ENCODE assay signal across 8 mouse cellular contexts in the genomic region with DNA sequence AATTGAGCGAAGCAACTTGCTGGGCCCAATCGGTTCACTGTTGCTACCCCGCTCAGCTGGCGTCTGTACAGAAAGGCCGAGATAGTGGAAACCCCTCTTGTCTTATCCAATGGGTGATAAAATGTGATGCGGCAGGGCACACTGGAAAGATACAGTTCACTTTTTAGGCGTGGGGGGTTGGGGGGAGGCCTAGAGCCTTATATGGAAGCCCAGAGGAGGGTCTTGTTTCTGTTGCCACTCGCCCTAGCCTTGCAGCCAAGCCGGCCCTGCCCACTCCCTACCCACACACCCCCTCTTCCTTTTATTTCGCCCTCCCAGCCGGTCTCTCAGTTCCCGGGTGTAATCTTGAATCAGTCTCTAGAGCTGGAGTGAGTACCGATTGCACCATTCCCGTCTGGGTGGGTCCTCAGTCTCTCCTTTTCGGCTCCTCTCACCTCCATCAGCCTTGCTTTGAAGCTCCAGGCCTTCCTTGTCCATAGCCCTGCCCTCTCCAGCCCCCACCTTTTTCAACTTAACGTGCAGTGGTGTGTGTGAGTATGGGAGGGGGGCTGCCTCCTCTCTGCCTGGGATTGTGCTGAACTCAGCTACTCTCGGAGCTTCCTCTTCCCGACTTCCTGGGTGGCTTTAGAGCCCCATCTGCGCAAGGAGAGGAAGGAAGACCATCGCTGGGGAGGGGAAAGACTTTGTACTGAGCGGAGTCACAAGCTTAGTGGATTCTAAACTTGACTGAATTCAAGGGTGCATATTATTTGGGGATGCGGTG. TPM values are rescaled to one million over a fixed set of nuclear protein-coding genes. Genes with fewer than 3 reads are reported as not detected.
DNase-seq lines count a peak whose midpoint lies in the region; ATAC-seq and TF ChIP-seq lines count a peak whose summit lies in the region.

No protein-coding gene starts in this region.

- H3K27me3 ChIP-seq in heart, adult 2 months (ENCODE audit: control insufficient read depth, insufficient read depth, low read length), result no peaks in the 10 kb centered on the region
- no peaks in the 10 kb centered on the region for H3K27me3 ChIP-seq in lung, embryonic 15.5 days

- no peak for ATAC-seq in lung, embryonic 15.5 days (ENCODE audit: borderline replicate concordance, extremely low read depth, low FRiP score, low TSS enrichment)

- no peaks in the 10 kb centered on the region for H3K9me3 ChIP-seq in lung, embryonic 15.5 days

- peak overlapping the region; percentile 66 for H3K4me2 ChIP-seq in lung, embryonic 15.5 days

- WGBS in heart, adult 2 months, result 15% methylated on average over 22 of the region's 22 CpGs
- 9% methylated on average over 21 of the region's 22 CpGs for WGBS in lung, embryonic 15.5 days
- WGBS in olfactory bulb, adult 2 months, result 12% methylated on average over 22 of the region's 22 CpGs

- intact Hi-C loops in heart, adult 2 months (cut with DNase I), result no loop called here

- peak overlapping the region; percentile 92 for H3K9ac ChIP-seq in heart, adult 2 months (ENCODE audit: low read depth, low read length)
- peak overlapping the region; percentile 66 for H3K9ac ChIP-seq in lung, embryonic 15.5 days

- H3K36me3 ChIP-seq in heart, adult 2 months (ENCODE audit: control insufficient read depth, insufficient read depth, low read length), result peaks cover 5% of the 10 kb centered on the region
- peaks cover 15% of the 10 kb centered on the region for H3K36me3 ChIP-seq in lung, embryonic 15.5 days

- peak; percentile 32; the same call in 1 of the 2 replicates for TF ChIP-seq POLR2A in heart, adult 2 months (IDR thresholded peaks at IDR 0.05; ENCODE audit: insufficient read depth, low read depth, low read length)
- no peak for TF ChIP-seq POLR2A in olfactory bulb, adult 2 months (IDR thresholded peaks at IDR 0.05; ENCODE audit: insufficient read depth, low read depth, low read length)

- TF ChIP-seq CTCF in heart, adult 2 months (IDR thresholded peaks at IDR 0.05), result no peak
- no peak for TF ChIP-seq CTCF in olfactory bulb, adult 2 months (IDR thresholded peaks at IDR 0.05; ENCODE audit: insufficient read depth, low read depth, low read length)

- H3K4me3 ChIP-seq in heart, adult 2 months, result peak overlapping the region; percentile 63
- H3K4me3 ChIP-seq in lung, embryonic 15.5 days, result peak overlapping the region; percentile 67
- H3K4me3 ChIP-seq in olfactory bulb, adult 2 months (ENCODE audit: insufficient read depth, low read depth, low read length), result peak overlapping the region; percentile 80

- no peak for TF ChIP-seq EP300 in heart, adult 2 months (IDR thresholded peaks at IDR 0.05; ENCODE audit: insufficient read depth, low read depth, low read length)

- DNase-seq in ovary, adult 18-20 months (ENCODE audit: low spot score), result peak; percentile 43
- no peak for DNase-seq in ovary, postnatal 10 days (ENCODE audit: low spot score)
- DNase-seq in adrenal gland, postnatal 25 days, result peak; percentile 9
- DNase-seq in heart, adult 2 months, result peak; percentile 52 to 67
- peak; percentile 30 for DNase-seq in kidney, adult 18-20 months
- DNase-seq in layer of hippocampus, postnatal 14 days (ENCODE audit: low spot score in 2 of 2), result no peak

- peak overlapping the region; percentile 88; the same call in 1 of the 2 replicates for H3K27ac ChIP-seq in heart, adult 2 months
- peak overlapping the region; percentile 55 for H3K27ac ChIP-seq in lung, embryonic 15.5 days
- H3K27ac ChIP-seq in olfactory bulb, adult 2 months (ENCODE audit: insufficient read depth, low read depth, low read length), result peak overlapping the region; percentile 68

- H3K79me2 ChIP-seq in heart, adult 2 months (replicated peaks; ENCODE audit: control insufficient read depth, insufficient read depth, low read length), result no peaks in the 10 kb centered on the region

- H3K4me1 ChIP-seq in heart, adult 2 months (ENCODE audit: control insufficient read depth, insufficient read depth, low read length), result peaks cover 1% of the 10 kb centered on the region
- H3K4me1 ChIP-seq in lung, embryonic 15.5 days, result peaks cover 17% of the 10 kb centered on the region
- peaks cover 11% of the 10 kb centered on the region for H3K4me1 ChIP-seq in olfactory bulb, adult 2 months (ENCODE audit: control insufficient read depth, insufficient read depth, low read length)

RNA-seq across cellular contexts. Expression of a gene that starts 1.5 kb away (rescaled TPM):
- 40.7 and 45.0 TPM in 2 replicates for total RNA-seq in adrenal gland, postnatal 25 days (2021)
- 10 to 100 TPM; 13.0 to 15.4 TPM for total RNA-seq in heart, adult 2 months (2021)
- 11.1 and 13.5 TPM in 2 replicates for polyA plus RNA-seq in heart, adult 2 months (2012; rRNA removed)
- 29.2 and 30.5 TPM in 2 replicates for polyA plus RNA-seq in lung, embryonic 15.5 days (2015; fragmentation: Nextera tagmentation; extraction: Ambion mirVana)
- not detected in 2 replicates for polyA plus RNA-seq in olfactory bulb, adult 2 months (2012; ENCODE audit: insufficient read depth, insufficient read length, low replicate concordance, missing spikeins)
- 10 to 100 TPM; 31.7 to 34.4 TPM for total RNA-seq in layer of hippocampus, postnatal 14 days (2021)

RNA-seq across cellular contexts. Expression of a gene that starts 13.1 kb away (rescaled TPM):
- total RNA-seq in adrenal gland, postnatal 25 days (2021), result 4.4 and 6.0 TPM in 2 replicates
- 1 to 10 TPM in 1 of 2 experiments, under 1 TPM in 1; 0.32 to 1.1 TPM for total RNA-seq in heart, adult 2 months (2021)
- polyA plus RNA-seq in heart, adult 2 months (2012; rRNA removed), result 1.1 and 2.8 TPM in 2 replicates
- 23.5 and 23.6 TPM in 2 replicates for polyA plus RNA-seq in lung, embryonic 15.5 days (2015; fragmentation: Nextera tagmentation; extraction: Ambion mirVana)
- not detected in 2 replicates for polyA plus RNA-seq in olfactory bulb, adult 2 months (2012; ENCODE audit: insufficient read depth, insufficient read length, low replicate concordance, missing spikeins)
- total RNA-seq in layer of hippocampus, postnatal 14 days (2021), result 10 to 100 TPM; 15.5 to 19.6 TPM

RNA-seq across cellular contexts. Expression of a gene that starts 25.8 kb away (rescaled TPM):
- total RNA-seq in adrenal gland, postnatal 25 days (2021), result 61.2 and 64.9 TPM in 2 replicates
- total RNA-seq in heart, adult 2 months (2021), result 10 to 100 TPM; 20.8 to 24.6 TPM
- 25.3 and 38.9 TPM in 2 replicates for polyA plus RNA-seq in heart, adult 2 months (2012; rRNA removed)
- polyA plus RNA-seq in lung, embryonic 15.5 days (2015; fragmentation: Nextera tagmentation; extraction: Ambion mirVana), result 39.7 and 41.7 TPM in 2 replicates
- 96.6 TPM in 1 of 2 replicates, not detected in the other for polyA plus RNA-seq in olfactory bulb, adult 2 months (2012; ENCODE audit: insufficient read depth, insufficient read length, low replicate concordance, missing spikeins)
- total RNA-seq in layer of hippocampus, postnatal 14 days (2021), result 10 to 100 TPM; 88.1 to 98.9 TPM

RNA-seq across cellular contexts. Expression of a gene that starts 35.6 kb away (rescaled TPM):
- 8.4 and 11.0 TPM in 2 replicates for total RNA-seq in adrenal gland, postnatal 25 days (2021)
- total RNA-seq in heart, adult 2 months (2021), result 1 to 10 TPM; 6.1 to 6.7 TPM
- 15.8 and 19.5 TPM in 2 replicates for polyA plus RNA-seq in heart, adult 2 months (2012; rRNA removed)
- 58.9 and 60.6 TPM in 2 replicates for polyA plus RNA-seq in lung, embryonic 15.5 days (2015; fragmentation: Nextera tagmentation; extraction: Ambion mirVana)
- polyA plus RNA-seq in olfactory bulb, adult 2 months (2012; ENCODE audit: insufficient read depth, insufficient read length, low replicate concordance, missing spikeins), result not detected in 2 replicates
- total RNA-seq in layer of hippocampus, postnatal 14 days (2021), result 100 to 1,000 TPM in 1 of 2 experiments, 10 to 100 TPM in 1; 98.2 to 107 TPM

RNA-seq across cellular contexts. Expression of a gene that starts 41.8 kb away (rescaled TPM):
- total RNA-seq in adrenal gland, postnatal 25 days (2021), result not detected in 2 replicates
- total RNA-seq in heart, adult 2 months (2021), result under 1 TPM in 1 of 2 experiments, not detected in 1; 0.94 TPM
- polyA plus RNA-seq in heart, adult 2 months (2012; rRNA removed), result 0.21 TPM in 1 of 2 replicates, not detected in the other
- not detected in 2 replicates for polyA plus RNA-seq in lung, embryonic 15.5 days (2015; fragmentation: Nextera tagmentation; extraction: Ambion mirVana)
- not detected in 2 replicates for polyA plus RNA-seq in olfactory bulb, adult 2 months (2012; ENCODE audit: insufficient read depth, insufficient read length, low replicate concordance, missing spikeins)
- total RNA-seq in layer of hippocampus, postnatal 14 days (2021), result not detected

Comparison
In these comparisons a context has a peak if more than half of its experiments do, and no peak if none do; other contexts are left out.
1. DNase-seq: peak in ovary, adult 18-20 months (single experiment), adrenal gland, postnatal 25 days (single experiment), heart, adult 2 months (2 of 2) and kidney, adult 18-20 months (single experiment); none in ovary, postnatal 10 days (single experiment) and layer of hippocampus, postnatal 14 days (0 of 2).
2. Peak in every context shown above with its lines, with median percentiles within 50 percentile points of each other: H3K27ac ChIP-seq and H3K4me3 ChIP-seq.